Mouse (Mus musculus): ENCODE data around the gene Luc7l2. TPM values are rescaled to one million over a fixed set of nuclear protein-coding genes. Genes with fewer than 3 reads are reported as not detected.
A peak's percentile ranks its signal among the peaks of the same experiment; 100 is the strongest.

Luc7l2 gene
- polyA plus RNA-seq (2014; fragmentation: Nextera tagmentation; extraction: Ambion mirVana), result 39.7 and 46.2 TPM in 2 replicates

DNA sequence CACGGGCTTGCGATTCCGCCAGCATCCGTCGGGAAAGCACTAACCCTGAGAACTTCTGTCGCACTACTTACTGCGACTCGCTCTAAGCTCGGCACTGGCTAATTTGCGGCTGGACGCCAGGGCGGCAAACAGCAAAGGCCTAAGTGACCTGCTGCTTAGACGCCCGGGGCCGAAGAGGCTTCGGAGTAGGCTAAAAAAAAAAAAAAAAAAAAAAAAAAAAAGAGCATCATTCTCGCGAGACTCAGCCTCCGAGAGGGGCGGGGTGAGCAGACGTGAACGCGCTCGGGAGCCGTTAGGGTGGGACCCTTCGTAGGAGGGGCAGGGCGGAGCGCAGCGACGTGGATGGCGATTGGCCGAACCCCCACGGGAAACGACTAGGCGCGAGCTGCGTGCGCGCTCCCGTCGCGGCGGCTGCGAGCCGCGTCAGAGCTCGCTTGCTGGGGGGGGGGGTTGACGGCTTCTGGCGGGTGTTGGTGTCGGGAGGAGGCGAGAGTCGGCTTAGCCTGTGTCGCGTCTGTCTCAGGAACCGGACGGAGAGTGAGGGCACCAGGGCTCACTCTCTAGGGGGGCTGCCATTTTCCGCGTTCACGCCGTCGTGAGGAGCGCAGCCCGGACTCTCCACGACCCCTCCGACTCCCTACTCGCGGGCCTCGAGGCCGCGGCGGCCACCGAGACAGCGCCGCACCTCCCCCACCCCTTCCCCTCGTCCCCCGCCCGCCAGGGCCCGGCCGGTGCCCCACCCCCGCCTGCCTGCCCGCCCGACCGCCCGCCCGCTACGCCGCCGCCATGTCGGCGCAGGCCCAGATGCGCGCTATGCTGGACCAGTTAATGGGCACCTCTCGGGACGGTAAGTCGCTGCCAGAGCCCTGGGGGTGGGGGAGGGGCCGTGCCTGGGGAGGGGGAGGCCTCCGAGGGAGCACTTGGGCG, at the start of gene Luc7l2:
Gene Luc7l2, plus strand, starts transcription at position 273 of the 927 bp plus-strand sequence.
- H3K27me3 ChIP-seq (replicated peaks; ENCODE audit: control insufficient read depth, insufficient read depth, low read length), result no peaks in the 10 kb centered on the region
- DNase-seq (ENCODE audit: low spot score) (peak; percentile 96), ATAC-seq (replicated peaks; ENCODE audit: low FRiP score) (peak; percentile 83)
- peak within 1 kb of the TSS; percentile 98 for H3K27ac ChIP-seq (ENCODE audit: low read depth, low read length)
- H3K4me1 ChIP-seq (replicated peaks; ENCODE audit: control insufficient read depth, insufficient read depth, low read length), result peaks cover 14% of the 10 kb centered on the region
- under 1% methylated on average over 96 of the region's 98 CpGs for WGBS
- peak within 1 kb of the TSS; percentile 69 for H3K4me3 ChIP-seq (ENCODE audit: low read depth, low read length)
- no peaks in the 10 kb centered on the region for H3K9me3 ChIP-seq (ENCODE audit: control insufficient read depth, low read length)
- H3K36me3 ChIP-seq (ENCODE audit: control insufficient read depth, insufficient read depth, low read length), result peaks cover 5% of the 10 kb centered on the region; the same call in 1 of the 2 replicates
- H3K9ac ChIP-seq (ENCODE audit: low read depth, low read length), result peak within 1 kb of the TSS; percentile 97
- peak within 1 kb of the TSS; percentile 69 for H3K4me2 ChIP-seq

DNA sequence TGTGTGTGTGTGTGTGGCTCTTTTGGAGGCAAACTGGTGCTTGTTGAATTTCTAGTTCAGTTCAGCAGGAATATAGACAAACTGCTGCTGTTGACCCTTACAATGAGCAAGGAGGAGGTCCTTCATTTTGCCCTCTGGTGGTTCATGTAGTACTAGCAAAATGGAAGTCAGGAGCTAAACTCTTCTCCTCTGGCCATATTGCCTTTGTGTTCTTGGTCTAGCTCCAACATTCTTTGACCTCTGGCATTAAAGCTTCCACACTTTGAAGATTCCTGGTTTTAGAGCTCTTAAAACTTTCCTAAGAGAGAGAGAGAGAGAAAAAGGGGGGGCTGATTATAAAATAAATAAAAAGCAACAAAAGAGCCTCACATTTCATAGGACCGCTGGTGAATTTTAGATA, 39.0 kb upstream of the Luc7l2 start:
- Histone ChIP-seq H3K4me1 (replicated peaks; ENCODE audit: control insufficient read depth, insufficient read depth, low read length) (no peaks in the 10 kb centered on the region), H3K9ac (ENCODE audit: low read depth, low read length) (no peak overlapping the region), H3K4me3 (ENCODE audit: low read depth, low read length) (no peak overlapping the region), H3K27ac (ENCODE audit: low read depth, low read length) (no peak overlapping the region), H3K27me3 (replicated peaks; ENCODE audit: control insufficient read depth, insufficient read depth, low read length) (no peaks in the 10 kb centered on the region), H3K36me3 (ENCODE audit: control insufficient read depth, insufficient read depth, low read length) (no peaks in the 10 kb centered on the region), H3K4me2 (no peak overlapping the region), H3K9me3 (ENCODE audit: control insufficient read depth, low read length) (no peaks in the 10 kb centered on the region)
- ATAC-seq (replicated peaks; ENCODE audit: low FRiP score) (no peak), DNase-seq (ENCODE audit: low spot score) (no peak)
- 100% methylated on average over 1 of the region's 1 CpGs for WGBS

DNA sequence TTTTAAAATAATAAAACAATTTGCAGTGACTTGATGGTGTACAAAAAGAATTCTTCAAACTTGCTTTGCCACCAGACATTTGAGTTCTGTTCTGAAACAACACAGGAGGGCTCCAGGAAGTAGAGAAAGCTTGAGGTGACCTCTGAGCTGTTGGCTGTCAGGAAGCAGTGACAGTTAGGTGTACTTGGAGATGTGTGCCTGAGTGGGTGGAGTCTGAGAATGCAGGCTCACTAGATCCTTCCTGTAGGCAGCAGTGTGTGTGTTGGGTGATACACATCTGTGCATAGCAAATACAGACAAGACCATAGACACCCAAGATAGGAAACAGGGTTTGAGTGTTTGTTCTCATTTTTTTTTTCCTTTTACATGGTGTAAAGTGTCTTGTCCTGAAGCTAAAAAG, 38.3 kb upstream of the Luc7l2 start:
- Histone ChIP-seq H3K27ac (ENCODE audit: low read depth, low read length) (no peak overlapping the region), H3K4me1 (replicated peaks; ENCODE audit: control insufficient read depth, insufficient read depth, low read length) (no peaks in the 10 kb centered on the region), H3K27me3 (replicated peaks; ENCODE audit: control insufficient read depth, insufficient read depth, low read length) (no peaks in the 10 kb centered on the region), H3K9ac (ENCODE audit: low read depth, low read length) (no peak overlapping the region), H3K4me3 (ENCODE audit: low read depth, low read length) (no peak overlapping the region), H3K36me3 (ENCODE audit: control insufficient read depth, insufficient read depth, low read length) (no peaks in the 10 kb centered on the region), H3K4me2 (no peak overlapping the region), H3K9me3 (ENCODE audit: control insufficient read depth, low read length) (no peaks in the 10 kb centered on the region)
- DNase-seq (ENCODE audit: low spot score) (no peak), ATAC-seq (replicated peaks; ENCODE audit: low FRiP score) (peak; percentile 57; the same call in 1 of the 2 replicates)

DNA sequence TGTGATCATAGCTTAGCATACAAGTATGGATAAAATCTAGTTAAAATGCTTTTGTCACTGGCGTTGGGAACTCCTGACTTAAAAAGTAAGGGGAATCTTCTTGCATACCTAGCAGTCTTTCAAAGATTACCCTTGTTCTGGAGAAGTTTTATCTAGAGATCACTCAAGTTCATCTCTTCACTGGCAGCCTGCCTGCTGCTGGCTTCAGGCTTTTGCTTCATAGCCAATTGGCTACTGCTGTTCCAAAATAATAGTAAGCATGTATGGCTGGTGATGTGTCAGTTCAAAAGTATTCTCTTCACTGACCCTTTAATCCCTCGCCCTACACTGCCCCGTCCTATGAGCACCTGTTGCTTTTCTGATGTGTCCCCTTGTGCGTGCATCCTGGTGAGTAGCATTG, 35.9 kb upstream of the Luc7l2 start:
- Histone ChIP-seq H3K27me3 (replicated peaks; ENCODE audit: control insufficient read depth, insufficient read depth, low read length) (no peaks in the 10 kb centered on the region), H3K4me2 (no peak overlapping the region), H3K4me1 (replicated peaks; ENCODE audit: control insufficient read depth, insufficient read depth, low read length) (no peaks in the 10 kb centered on the region), H3K27ac (ENCODE audit: low read depth, low read length) (no peak overlapping the region), H3K4me3 (ENCODE audit: low read depth, low read length) (no peak overlapping the region), H3K36me3 (ENCODE audit: control insufficient read depth, insufficient read depth, low read length) (no peaks in the 10 kb centered on the region), H3K9ac (ENCODE audit: low read depth, low read length) (no peak overlapping the region), H3K9me3 (ENCODE audit: control insufficient read depth, low read length) (no peaks in the 10 kb centered on the region)
- WGBS, result 91% methylated on average over 4 of the region's 4 CpGs
- DNase-seq (ENCODE audit: low spot score) (no peak), ATAC-seq (replicated peaks; ENCODE audit: low FRiP score) (no peak)

DNA sequence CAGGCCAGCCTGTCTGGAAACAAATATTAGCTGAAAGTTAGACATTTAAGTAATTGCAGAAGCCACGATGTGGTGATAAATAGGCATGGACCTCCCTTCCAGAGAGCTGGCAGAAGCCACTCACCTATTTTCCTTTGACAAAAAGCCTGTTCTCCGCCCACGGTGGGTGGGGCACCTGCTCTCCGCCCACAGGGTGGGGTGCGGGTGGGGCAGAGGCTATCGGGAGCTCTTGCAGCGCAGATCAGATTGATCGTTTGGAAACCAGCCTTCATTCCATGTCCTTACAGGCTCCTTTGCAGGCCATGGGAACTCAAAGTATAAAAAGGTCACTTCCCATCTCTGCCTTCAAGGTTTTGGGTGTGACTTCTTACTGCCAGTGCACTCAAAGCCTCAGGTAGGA, 27.3 kb upstream of the Luc7l2 start:
- ATAC-seq (replicated peaks; ENCODE audit: low FRiP score) (peak; percentile 54; the same call in 1 of the 2 replicates), DNase-seq (ENCODE audit: low spot score) (peak; percentile 43)
- no peak overlapping the region for H3K4me3 ChIP-seq (ENCODE audit: low read depth, low read length)
- no peaks in the 10 kb centered on the region for H3K9me3 ChIP-seq (ENCODE audit: control insufficient read depth, low read length)
- no peak overlapping the region for H3K27ac ChIP-seq (ENCODE audit: low read depth, low read length)
- no peaks in the 10 kb centered on the region for H3K27me3 ChIP-seq (replicated peaks; ENCODE audit: control insufficient read depth, insufficient read depth, low read length)
- H3K4me1 ChIP-seq (replicated peaks; ENCODE audit: control insufficient read depth, insufficient read depth, low read length), result peaks cover 9% of the 10 kb centered on the region
- WGBS, result 7% methylated on average over 8 of the region's 8 CpGs
- H3K4me2 ChIP-seq, result peak overlapping the region; percentile 47
- no peak overlapping the region for H3K9ac ChIP-seq (ENCODE audit: low read depth, low read length)
- H3K36me3 ChIP-seq (ENCODE audit: control insufficient read depth, insufficient read depth, low read length), result no peaks in the 10 kb centered on the region

DNA sequence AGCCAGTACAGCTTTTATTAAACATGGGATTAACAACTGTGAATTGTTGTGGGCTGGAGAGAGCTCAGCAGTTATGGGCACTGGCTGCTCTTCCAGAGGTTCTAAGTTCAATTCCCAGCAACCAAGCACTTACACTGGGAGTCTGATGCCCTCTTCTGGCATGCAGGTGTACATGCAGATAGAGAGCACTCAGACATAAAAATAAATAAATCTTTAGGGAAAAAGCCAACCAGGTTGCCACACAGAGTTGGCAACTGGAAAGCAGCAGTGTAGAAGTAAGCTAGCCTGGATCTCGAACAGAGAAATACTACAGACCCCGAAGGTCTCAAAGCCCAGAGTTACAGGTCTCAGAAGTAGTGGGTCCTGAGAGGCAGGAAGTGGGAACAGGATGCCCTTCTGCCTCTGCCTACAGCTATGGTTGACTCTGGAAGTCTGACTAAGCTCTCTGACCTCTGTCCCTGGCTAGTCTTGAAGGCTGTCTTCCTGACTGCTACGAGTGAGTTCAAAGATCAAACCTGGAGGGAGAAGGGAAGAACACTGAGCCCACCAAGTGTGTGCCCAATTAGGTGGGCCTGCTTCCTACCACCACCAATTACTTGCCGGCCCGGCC, 19.8 kb upstream of the Luc7l2 start:
- no peak overlapping the region for H3K27ac ChIP-seq (ENCODE audit: low read depth, low read length)
- WGBS, result 39% methylated on average over 5 of the region's 5 CpGs
- H3K36me3 ChIP-seq (ENCODE audit: control insufficient read depth, insufficient read depth, low read length), result no peaks in the 10 kb centered on the region
- ATAC-seq (replicated peaks; ENCODE audit: low FRiP score) (no peak), DNase-seq (ENCODE audit: low spot score) (no peak)
- H3K4me1 ChIP-seq (replicated peaks; ENCODE audit: control insufficient read depth, insufficient read depth, low read length), result peaks cover 12% of the 10 kb centered on the region
- H3K9ac ChIP-seq (ENCODE audit: low read depth, low read length), result no peak overlapping the region
- no peaks in the 10 kb centered on the region for H3K9me3 ChIP-seq (ENCODE audit: control insufficient read depth, low read length)
- no peak overlapping the region for H3K4me2 ChIP-seq
- no peak overlapping the region for H3K4me3 ChIP-seq (ENCODE audit: low read depth, low read length)
- H3K27me3 ChIP-seq (replicated peaks; ENCODE audit: control insufficient read depth, insufficient read depth, low read length), result no peaks in the 10 kb centered on the region

DNA sequence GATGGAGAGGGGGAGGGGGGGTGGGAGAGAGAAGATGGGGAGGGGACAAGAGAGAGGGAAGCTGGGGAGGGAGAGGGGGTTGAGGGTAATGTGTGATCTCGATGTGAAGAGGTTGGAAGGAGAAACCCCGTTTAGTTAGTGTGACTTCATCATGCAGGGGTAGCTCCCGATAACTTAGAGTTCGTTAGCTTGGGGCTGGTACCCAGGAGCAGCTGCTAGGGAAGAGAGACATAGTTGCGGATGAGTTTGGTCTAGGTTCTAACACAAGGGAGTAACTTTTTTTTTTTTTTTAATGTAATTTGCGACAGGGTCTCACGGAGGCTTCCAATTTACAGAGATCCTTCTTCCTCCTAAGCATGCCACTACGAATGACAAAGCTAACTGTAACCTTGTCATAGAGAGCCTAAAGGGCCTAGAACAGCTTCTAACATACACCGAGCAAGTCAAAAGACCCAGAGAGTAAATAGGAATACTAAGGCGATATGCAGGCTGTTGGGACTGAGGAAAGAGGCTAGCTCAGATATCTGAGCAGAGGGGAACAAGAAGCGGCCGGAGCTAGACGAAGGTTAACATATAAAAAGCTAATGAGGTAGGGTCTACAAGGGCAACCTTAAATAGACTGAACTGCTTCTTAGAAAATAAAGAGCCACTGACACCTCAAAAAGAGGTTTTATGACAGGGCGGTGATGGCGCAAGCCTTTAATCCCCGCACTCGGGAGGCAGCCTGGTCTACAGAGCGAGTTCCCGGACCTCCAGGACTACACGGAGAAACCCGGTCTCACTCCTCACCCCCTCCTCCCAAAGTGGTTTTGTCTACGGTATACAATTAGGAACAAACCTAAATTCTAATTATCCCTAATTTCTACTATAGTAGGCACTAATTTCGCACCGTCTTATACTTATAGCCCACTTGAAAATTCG, 18.4 kb upstream of the Luc7l2 start:
- Histone ChIP-seq H3K4me1 (replicated peaks; ENCODE audit: control insufficient read depth, insufficient read depth, low read length) (peaks cover 12% of the 10 kb centered on the region), H3K4me2 (peak overlapping the region; percentile 88), H3K4me3 (ENCODE audit: low read depth, low read length) (peak overlapping the region; percentile 81), H3K9ac (ENCODE audit: low read depth, low read length) (peak overlapping the region; percentile 73), H3K9me3 (ENCODE audit: control insufficient read depth, low read length) (no peaks in the 10 kb centered on the region), H3K27ac (ENCODE audit: low read depth, low read length) (peak overlapping the region; percentile 93), H3K36me3 (ENCODE audit: control insufficient read depth, insufficient read depth, low read length) (no peaks in the 10 kb centered on the region), H3K27me3 (replicated peaks; ENCODE audit: control insufficient read depth, insufficient read depth, low read length) (no peaks in the 10 kb centered on the region)
- WGBS, result 8% methylated on average over 25 of the region's 25 CpGs
- DNase-seq (ENCODE audit: low spot score), result peak; percentile 60
- peak; percentile 15 for ATAC-seq (replicated peaks; ENCODE audit: low FRiP score)
